8 mouse cellular contexts compared by ENCODE assay signal in genomic region chr1:74858805-74859204, GRCm38 (mm10). TPM values are rescaled to one million over a fixed set of nuclear protein-coding genes. Genes with fewer than 3 reads are reported as not detected.
DNase-seq lines count a peak whose midpoint lies in the region; ATAC-seq and TF ChIP-seq lines count a peak whose summit lies in the region.
"Had no signal": no experiment of that assay in that cellular context is flagged by ENCODE, and none has a peak within 500 bp of the region (broad histone marks: within the 10 kb centered on the region; RNA-seq: fewer than 3 reads in every experiment).

No protein-coding gene starts in this region.

- peaks cover 30% of the 10 kb centered on the region for H3K4me1 ChIP-seq in lung, embryonic 15.5 days
- peaks cover 48% of the 10 kb centered on the region for H3K4me1 ChIP-seq in forebrain, embryonic 13.5 days
- H3K4me1 ChIP-seq in intestine, postnatal 0 days (replicated peaks; ENCODE audit: control insufficient read depth, insufficient read depth, low read length): 0 out of 2 replicates have a peak, but pooled peaks cover 7% of the 10 kb centered on the region
- peaks cover 26% of the 10 kb centered on the region for H3K4me1 ChIP-seq in stomach, embryonic 15.5 days

- H3K9ac ChIP-seq in lung, embryonic 15.5 days: no peak overlapping the region
- H3K9ac ChIP-seq in forebrain, embryonic 13.5 days: peak overlapping the region; percentile 69; the same call in 1 of the 2 replicates
- no peak overlapping the region for H3K9ac ChIP-seq in intestine, postnatal 0 days (ENCODE audit: low read depth, low read length)
- no peak overlapping the region for H3K9ac ChIP-seq in stomach, embryonic 15.5 days

- no peak for ATAC-seq in lung, embryonic 15.5 days (ENCODE audit: borderline replicate concordance, extremely low read depth, low FRiP score, low TSS enrichment)
- no peak for ATAC-seq in forebrain, embryonic 13.5 days
- no peak for ATAC-seq in intestine, postnatal 0 days
- ATAC-seq in stomach, embryonic 15.5 days (ENCODE audit: insufficient read depth, low FRiP score, low read depth): no peak

- H3K4me3 ChIP-seq in lung, embryonic 15.5 days: peak overlapping the region; percentile 29
- H3K4me3 ChIP-seq in forebrain, embryonic 13.5 days: peak overlapping the region; percentile 73
- 0 out of 2 replicates have a peak overlapping the region, but pooled peaks have one; percentile 24 for H3K4me3 ChIP-seq in intestine, postnatal 0 days (ENCODE audit: low read depth, low read length)
- peak overlapping the region; percentile 33 for H3K4me3 ChIP-seq in stomach, embryonic 15.5 days (replicated peaks)

- no peak overlapping the region for H3K27ac ChIP-seq in lung, embryonic 15.5 days
- H3K27ac ChIP-seq in forebrain, embryonic 13.5 days: no peak overlapping the region
- no peak overlapping the region for H3K27ac ChIP-seq in intestine, postnatal 0 days (ENCODE audit: low read depth, low read length)
- no peak overlapping the region for H3K27ac ChIP-seq in stomach, embryonic 15.5 days

- no peaks in the 10 kb centered on the region for H3K36me3 ChIP-seq in lung, embryonic 15.5 days
- no peaks in the 10 kb centered on the region for H3K36me3 ChIP-seq in forebrain, embryonic 13.5 days (ENCODE audit: poor library complexity, severe bottlenecking)
- no peaks in the 10 kb centered on the region for H3K36me3 ChIP-seq in intestine, postnatal 0 days (ENCODE audit: control insufficient read depth, insufficient read depth)
- no peaks in the 10 kb centered on the region for H3K36me3 ChIP-seq in stomach, embryonic 15.5 days

- no peak for TF ChIP-seq CTCF in intestine, postnatal 0 days (IDR thresholded peaks at IDR 0.05; ENCODE audit: low read depth)

- WGBS in lung, embryonic 15.5 days: 9% methylated on average over 16 of the region's 16 CpGs
- 3% methylated on average over 16 of the region's 16 CpGs for WGBS in forebrain, embryonic 13.5 days
- 11% methylated on average over 16 of the region's 16 CpGs for WGBS in intestine, postnatal 0 days
- WGBS in stomach, embryonic 15.5 days: 11% methylated on average over 16 of the region's 16 CpGs

- DNase-seq in lung, postnatal 10 days: no peak
- no peak for DNase-seq in cerebellum, adult 11 months
- no peak for DNase-seq in adrenal gland, adult 2 months

- H3K9me3 ChIP-seq in lung, embryonic 15.5 days: no peaks in the 10 kb centered on the region
- H3K9me3 ChIP-seq in forebrain, embryonic 13.5 days (replicated peaks): no peaks in the 10 kb centered on the region
- no peaks in the 10 kb centered on the region for H3K9me3 ChIP-seq in intestine, postnatal 0 days (ENCODE audit: control insufficient read depth)
- H3K9me3 ChIP-seq in stomach, embryonic 15.5 days: no peaks in the 10 kb centered on the region

- peak overlapping the region; percentile 61 for H3K4me2 ChIP-seq in lung, embryonic 15.5 days
- peak overlapping the region; percentile 88 for H3K4me2 ChIP-seq in forebrain, embryonic 13.5 days
- H3K4me2 ChIP-seq in intestine, postnatal 0 days (replicated peaks; ENCODE audit: low read depth): peak overlapping the region; percentile 50; the same call in 1 of the 2 replicates
- peak overlapping the region; percentile 62 for H3K4me2 ChIP-seq in stomach, embryonic 15.5 days

- H3K27me3 ChIP-seq in lung, embryonic 15.5 days: peaks cover 72% of the 10 kb centered on the region
- peaks cover 63% of the 10 kb centered on the region for H3K27me3 ChIP-seq in forebrain, embryonic 13.5 days
- peaks cover 60% of the 10 kb centered on the region for H3K27me3 ChIP-seq in intestine, postnatal 0 days (replicated peaks; ENCODE audit: control insufficient read depth, insufficient read depth, low read length)
- peaks cover 67% of the 10 kb centered on the region for H3K27me3 ChIP-seq in stomach, embryonic 15.5 days (replicated peaks)

RNA-seq across cellular contexts. Expression of gene Cdk5r2, which starts 4.1 kb away (rescaled TPM):
- polyA plus RNA-seq in lung, embryonic 15.5 days (2015; fragmentation: Nextera tagmentation; extraction: Ambion mirVana): not detected in 2 replicates
- 0.76 and 1.3 TPM in 2 replicates for polyA plus RNA-seq in forebrain, embryonic 13.5 days (2015; fragmentation: Nextera tagmentation; extraction: Ambion mirVana)
- 0.13 and 0.29 TPM in 2 replicates for polyA plus RNA-seq in intestine, postnatal 0 days (2015; fragmentation: Nextera tagmentation; extraction: Ambion mirVana)
- 0.18 TPM in 2 replicates for polyA plus RNA-seq in stomach, embryonic 15.5 days (2015; fragmentation: Nextera tagmentation; extraction: Ambion mirVana)
- 1 to 10 TPM; 3.1 to 4.6 TPM for total RNA-seq in adrenal gland, adult 2 months (2021)
- 8.7 and 11.6 TPM in 2 replicates for polyA plus RNA-seq in adrenal gland, adult 2 months (2012; rRNA removed)
- total RNA-seq: granulocyte monocyte progenitor cell, adult 5-6 weeks had no signal

RNA-seq across cellular contexts. Expression of gene Fev, which starts 26.4 kb away (rescaled TPM):
- polyA plus RNA-seq in lung, embryonic 15.5 days (2015; fragmentation: Nextera tagmentation; extraction: Ambion mirVana): not detected in 2 replicates
- polyA plus RNA-seq in forebrain, embryonic 13.5 days (2015; fragmentation: Nextera tagmentation; extraction: Ambion mirVana): not detected in 2 replicates
- 0.59 and 1.3 TPM in 2 replicates for polyA plus RNA-seq in intestine, postnatal 0 days (2015; fragmentation: Nextera tagmentation; extraction: Ambion mirVana)
- polyA plus RNA-seq in stomach, embryonic 15.5 days (2015; fragmentation: Nextera tagmentation; extraction: Ambion mirVana): 1.6 TPM in 2 replicates
- 1 to 10 TPM; 1.3 to 2.0 TPM for total RNA-seq in adrenal gland, adult 2 months (2021)
- 1.8 and 3.1 TPM in 2 replicates for polyA plus RNA-seq in adrenal gland, adult 2 months (2012; rRNA removed)
- total RNA-seq: granulocyte monocyte progenitor cell, adult 5-6 weeks had no signal

RNA-seq across cellular contexts. Expression of gene Cryba2, which starts 34.1 kb away (rescaled TPM):
- not detected in 2 replicates for polyA plus RNA-seq in lung, embryonic 15.5 days (2015; fragmentation: Nextera tagmentation; extraction: Ambion mirVana)
- not detected in 2 replicates for polyA plus RNA-seq in forebrain, embryonic 13.5 days (2015; fragmentation: Nextera tagmentation; extraction: Ambion mirVana)
- polyA plus RNA-seq in intestine, postnatal 0 days (2015; fragmentation: Nextera tagmentation; extraction: Ambion mirVana): 0.71 and 1.2 TPM in 2 replicates
- polyA plus RNA-seq in stomach, embryonic 15.5 days (2015; fragmentation: Nextera tagmentation; extraction: Ambion mirVana): 2.2 and 3.9 TPM in 2 replicates
- 1 to 10 TPM in 1 of 2 experiments, under 1 TPM in 1; 0.52 to 1.8 TPM for total RNA-seq in adrenal gland, adult 2 months (2021)
- 0.55 and 0.85 TPM in 2 replicates for polyA plus RNA-seq in adrenal gland, adult 2 months (2012; rRNA removed)
- total RNA-seq: granulocyte monocyte progenitor cell, adult 5-6 weeks had no signal
